Mouse (Mus musculus) adipocyte (in vitro differentiated cells): ENCODE measurements around the gene Gnb2.

Source experiments
- DNase-seq: peaks from one replicate; pipeline ENCODE4 v3.0.0-alpha.2; 2016; ENCODE audit warnings: low spot score

Gene Gnb2

DNA sequence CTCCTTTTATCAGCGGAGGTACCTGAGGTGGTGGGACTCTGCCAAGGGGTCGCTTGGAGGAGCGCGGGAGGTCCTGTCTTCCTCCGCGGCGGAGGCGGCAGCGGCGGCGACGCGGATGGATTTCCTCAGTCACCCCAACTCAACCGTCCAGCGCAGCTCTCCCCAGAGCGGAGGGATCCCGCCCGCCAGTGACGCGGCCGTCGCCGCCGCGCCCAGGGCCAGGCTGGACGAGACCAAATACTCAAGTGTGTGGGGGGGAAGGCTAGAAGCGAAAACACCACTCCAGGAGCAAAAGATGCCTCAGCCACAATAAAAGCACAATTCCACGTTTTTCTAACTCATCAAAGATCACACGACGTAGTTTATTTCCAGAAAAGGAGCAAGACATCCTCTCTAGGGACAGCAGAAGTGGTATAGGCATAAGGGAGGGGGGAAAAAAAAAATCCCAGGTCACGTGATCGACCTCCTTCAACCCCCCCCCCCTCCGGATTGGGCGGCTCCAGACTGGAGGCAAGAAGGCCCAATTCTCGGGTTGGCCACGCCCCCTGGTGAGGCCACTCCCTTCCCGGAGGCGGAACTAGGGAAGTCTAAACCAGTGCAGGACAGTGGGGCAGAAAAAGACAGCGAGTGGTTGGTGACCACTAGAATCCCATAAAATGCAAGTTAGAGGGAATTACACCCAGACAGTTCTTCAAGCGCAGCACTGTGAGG is at the start of gene Gnb2, which contains the start of gene Epo:
TSS of gene Gnb2 (minus strand) at position 394 of the 711 bp plus-strand sequence.
TSS of gene Epo (minus strand) at position 126 of the 711 bp plus-strand sequence.
- DNase-seq, result peak; percentile 99

DNA sequence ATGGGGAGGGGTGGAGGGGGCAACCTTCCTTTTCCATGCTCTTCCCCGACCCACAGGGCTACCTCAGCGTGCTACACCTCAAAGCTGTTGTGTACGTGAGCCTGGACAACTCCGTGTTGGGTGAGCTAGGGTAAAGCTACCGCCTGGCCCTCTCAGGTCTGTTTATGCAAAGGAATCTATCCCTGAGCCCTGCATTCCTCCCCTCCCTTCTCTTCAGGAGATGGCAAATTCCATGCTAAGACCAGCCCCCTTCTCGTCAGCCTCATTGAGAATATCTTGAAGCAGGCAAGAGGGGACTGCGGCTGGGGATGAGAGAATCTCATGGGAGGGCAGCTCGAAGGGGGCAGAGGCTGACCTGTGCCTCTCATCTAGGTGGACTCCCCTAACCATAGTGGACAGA is 49.4 kb upstream of the Gnb2 start:
- no peak for DNase-seq

DNA sequence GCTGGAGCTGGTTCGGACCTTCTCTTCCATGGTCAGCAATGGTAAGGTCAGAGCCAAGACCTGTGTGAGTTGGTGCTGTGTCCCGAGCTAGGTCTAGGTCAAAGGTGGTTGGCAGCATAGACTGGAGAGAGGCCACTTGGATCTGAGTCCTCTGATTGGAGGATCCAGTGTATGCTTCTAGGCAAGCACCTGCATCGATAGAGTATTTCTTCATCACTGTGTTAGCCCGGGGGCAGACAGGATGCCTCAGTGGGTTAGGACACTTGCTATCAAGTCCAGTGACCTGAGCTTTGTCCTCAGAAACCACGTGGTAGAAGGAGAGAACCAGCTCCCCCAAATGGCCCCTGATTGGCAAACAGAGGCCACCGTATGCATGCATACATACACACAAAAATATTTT is 46.9 kb upstream of the Gnb2 start:
- DNase-seq, result peak; percentile 40

DNA sequence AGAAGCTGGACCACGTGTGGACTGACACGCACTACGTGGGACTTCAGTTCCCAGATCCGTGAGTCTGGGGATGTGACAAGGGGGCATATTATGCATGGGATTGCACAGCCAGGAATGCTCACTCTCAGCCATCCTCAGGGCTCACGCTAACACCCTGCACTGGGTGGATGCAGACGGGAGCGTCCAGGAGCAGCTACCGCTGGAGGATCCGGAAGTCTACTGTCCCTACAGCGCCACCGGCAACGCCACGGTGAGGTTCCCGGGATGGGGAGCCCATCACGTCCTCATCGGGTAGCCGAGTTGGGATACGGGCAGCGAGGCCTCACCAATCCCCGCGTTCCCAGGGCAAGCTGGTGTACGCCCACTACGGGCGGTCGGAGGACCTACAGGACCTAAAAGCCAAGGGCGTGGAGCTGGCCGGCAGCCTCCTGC is 41.2 kb upstream of the Gnb2 start:
- DNase-seq, result no peak

DNA sequence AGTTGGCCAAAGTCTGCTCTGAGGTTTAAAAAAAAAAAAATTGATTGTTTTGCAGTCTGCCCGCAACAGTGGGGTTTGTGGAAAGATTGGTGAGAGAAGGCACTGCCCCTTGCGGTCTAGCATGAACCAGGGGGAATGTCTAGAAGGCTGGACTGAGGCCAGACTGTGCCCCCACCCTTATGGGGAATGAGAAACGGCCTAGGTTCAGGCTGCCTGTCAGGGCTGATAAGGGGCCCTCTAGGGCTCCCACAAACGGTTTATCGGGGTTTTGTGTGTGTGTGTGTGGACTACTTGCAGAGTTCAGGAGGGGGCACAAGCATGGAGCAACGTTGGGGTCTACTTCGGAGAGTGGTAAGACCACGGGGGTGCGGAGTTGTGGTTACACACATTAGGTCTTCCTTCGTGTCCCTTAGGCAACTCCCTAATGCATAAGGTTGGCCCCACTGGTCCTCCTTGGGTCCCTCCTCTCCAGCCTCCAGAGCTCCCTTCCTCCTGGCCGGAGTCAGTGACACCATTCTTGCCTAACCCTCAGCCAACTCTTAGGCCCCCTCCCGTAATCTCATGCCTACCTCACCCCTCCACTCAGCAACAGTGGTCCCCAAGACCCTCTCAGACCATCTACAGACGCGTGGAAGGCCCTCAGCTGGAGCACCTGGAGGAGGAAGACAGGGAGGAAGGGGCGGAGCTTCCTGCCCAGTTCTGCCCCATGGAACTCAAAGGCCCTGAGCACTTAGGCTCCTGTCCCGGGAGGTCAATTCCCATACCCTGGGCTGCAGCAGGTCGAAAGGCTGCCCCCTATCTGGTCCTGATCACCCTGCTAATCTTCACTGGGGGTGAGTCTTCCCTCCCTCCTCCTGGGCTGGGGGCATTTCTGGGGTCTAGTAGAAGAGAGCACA is 37.6 kb upstream of the Gnb2 start:
- no peak for DNase-seq

DNA sequence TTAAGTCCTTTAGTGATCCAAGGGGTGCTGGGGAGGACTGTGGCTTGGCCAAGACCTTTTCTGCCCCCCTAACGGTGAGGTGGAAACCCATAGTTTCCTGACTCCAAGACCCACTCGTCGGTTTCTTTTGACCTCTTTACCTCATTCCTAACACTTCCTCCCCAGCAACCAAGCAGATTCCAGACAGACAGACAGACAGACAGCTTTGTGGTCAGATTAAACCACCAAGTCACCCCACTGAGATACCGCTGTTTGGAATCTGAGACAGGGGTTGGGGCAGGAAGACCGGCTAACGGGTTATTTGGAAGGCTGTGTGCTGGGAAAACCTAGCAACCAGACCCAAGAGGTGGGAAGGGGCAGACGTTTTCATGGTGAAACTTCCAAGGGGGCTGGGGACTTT is 36.9 kb upstream of the Gnb2 start:
- no peak for DNase-seq

DNA sequence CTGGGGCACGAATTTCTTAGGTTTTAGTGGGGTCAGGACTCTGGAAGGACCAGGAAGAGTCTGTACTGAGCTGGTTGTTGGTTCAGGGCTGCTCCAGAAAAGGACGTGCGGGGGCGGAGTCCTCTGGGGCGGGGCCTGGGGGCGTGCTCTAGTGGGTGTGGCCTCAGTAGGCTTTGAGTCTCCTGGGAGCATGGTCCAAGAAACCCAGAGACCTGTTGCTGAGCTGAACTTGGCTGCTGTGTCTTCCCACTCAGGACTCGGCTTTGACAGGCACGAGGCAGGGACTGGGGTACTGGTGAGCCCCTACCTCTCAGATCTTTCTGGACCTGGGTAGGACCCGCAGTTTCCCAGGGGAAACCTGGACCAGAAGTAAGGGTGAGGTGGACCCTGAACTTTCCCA is 36.4 kb upstream of the Gnb2 start, which contains the start of gene Tfr2:
TSS of gene Tfr2 (plus strand) at position 176 of the 400 bp plus-strand sequence.
- peak; percentile 42 for DNase-seq

DNA sequence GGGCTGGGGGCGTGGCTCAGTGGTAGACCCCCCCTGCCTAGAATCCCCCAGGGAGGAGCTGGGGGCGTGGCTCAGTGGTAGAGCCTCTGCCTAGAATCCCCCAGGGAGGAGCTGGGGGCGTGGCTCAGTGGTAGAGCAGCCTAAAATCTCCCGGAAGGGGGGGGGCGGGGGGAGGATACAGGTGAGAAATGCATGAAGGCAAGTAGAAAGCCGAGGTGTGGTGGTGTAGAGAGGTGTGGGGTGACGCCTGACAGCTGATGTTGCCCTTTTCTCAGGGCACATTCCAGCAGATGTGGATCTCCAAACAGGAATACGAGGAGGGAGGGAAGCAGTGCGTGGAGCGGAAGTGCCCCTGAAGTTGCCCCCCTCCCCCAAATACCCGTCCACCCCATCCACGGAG is 35.7 kb upstream of the Gnb2 start:
- DNase-seq, result no peak

DNA sequence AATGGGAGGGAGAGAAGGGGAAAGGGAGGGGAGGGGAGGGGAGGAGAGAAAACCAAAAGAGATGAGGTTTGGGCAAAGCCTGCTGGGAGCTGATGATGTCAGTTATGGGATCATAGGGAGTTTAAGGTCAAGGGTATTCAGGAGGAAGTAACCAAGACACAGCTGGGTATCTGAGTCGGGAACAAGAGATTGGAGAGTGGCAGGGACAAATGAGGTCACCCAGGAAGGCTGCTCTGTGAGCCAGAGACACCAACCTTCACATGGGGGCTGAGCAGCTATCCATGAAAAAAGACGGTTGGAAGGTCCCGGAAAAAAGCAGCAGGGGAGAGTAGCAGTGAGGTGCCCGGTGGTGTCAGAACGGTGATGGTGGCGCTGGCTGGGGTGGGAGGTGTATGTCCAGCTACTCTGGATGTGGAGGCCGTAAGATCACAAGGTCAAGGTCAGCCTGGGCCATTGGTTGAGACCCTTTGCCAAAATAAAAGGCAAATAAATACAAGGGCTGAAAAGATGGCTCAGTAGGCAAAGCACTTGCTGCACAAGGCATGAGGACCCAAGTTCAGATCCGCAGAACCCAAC is 35.0 kb upstream of the Gnb2 start:
- no peak for DNase-seq

DNA sequence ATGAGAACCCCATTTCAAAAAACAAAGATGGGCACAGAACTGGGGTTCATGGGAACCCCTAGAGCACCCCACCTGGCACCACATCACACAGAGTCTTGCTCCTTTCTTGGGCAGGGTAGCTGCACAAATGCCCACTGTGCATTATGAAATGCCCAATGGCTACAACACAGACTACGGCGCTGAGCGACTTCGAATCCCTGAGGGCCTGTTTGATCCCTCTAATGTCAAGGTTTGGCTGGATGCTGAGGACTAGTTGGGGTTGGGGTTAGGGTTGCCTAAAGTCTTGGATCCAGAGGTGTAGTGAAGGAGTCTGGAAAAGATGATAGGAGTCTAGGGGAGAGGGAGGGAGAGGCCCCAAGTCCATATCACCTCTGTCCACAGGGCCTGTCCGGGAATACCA is 33.1 kb upstream of the Gnb2 start:
- no peak for DNase-seq

DNA sequence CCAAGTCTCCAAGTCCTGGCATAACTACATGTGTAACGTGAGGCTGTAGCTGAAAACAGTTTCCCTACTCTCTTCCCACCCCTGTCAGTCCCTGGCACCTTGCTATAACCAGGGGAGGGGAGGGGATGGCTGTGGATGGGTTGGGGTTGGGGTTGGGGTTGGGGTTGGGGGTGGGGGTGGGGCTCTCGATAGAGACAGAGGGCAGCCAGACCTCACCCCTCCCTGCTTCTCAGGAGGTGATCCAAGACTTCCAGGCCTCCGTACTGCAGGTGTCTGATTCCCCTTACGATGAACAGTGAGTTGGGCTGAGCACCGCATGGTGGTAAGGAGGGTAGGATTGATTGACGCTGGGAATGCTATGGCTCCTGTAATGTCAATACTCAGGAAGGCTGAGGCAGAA is 32.4 kb upstream of the Gnb2 start:
- DNase-seq, result no peak

DNA sequence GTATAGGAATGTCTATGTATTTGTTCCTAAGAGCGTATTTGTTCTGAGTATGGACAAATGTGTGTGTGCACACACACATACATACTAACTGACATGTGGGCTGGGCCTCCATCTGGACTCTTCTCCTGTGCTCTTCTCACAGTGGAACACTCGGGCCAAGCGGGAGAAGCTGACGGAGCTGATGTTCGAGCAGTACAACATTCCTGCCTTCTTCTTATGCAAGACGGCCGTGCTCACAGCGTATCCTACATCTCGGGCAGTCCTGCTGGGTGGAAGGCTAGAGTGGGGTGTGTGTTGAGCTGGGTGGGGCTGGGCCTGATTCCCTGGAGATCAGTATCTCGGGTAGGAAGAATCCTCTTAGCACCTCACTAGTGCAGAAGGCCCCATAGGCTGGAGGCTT is 29.7 kb upstream of the Gnb2 start:
- DNase-seq, result no peak

DNA sequence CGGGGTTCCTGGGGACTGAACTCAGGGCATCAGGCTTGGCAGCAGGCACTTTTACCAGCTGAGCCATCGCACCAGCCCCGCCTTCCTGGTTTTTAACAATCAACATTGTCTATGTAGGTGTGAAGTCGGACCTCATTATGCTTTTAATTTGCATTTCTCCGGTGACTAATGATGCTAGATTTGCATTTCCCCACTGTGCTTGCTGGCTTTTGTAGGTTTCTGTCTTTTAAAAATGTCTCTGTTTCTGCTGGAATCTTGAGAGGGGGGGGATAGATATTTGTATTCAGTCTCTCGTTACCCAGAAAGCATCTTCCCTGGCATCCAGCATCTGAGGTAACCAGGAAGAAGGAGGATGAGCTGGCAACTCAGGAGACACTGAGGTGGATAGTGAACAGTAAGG is 28.2 kb upstream of the Gnb2 start:
- no peak for DNase-seq

DNA sequence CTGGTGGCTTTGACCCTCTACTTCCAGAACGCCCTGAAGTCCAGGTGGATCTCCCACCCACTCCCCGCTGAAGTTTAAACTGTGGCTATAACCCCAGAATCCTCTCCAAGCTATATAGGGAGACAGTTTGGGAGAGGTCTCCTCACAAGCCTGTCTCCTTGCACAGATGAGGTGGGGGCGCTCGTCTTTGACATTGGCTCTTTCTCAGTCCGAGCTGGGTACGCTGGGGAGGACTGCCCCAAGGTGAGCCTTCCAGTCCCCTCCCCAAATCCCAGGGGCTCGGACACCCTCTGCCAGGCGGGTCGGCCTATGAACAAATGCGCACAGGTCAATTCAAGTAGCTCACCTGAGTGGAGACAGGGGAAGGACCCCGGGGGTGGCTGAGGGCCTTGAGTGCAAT is 20.6 kb upstream of the Gnb2 start:
- no peak for DNase-seq

DNA sequence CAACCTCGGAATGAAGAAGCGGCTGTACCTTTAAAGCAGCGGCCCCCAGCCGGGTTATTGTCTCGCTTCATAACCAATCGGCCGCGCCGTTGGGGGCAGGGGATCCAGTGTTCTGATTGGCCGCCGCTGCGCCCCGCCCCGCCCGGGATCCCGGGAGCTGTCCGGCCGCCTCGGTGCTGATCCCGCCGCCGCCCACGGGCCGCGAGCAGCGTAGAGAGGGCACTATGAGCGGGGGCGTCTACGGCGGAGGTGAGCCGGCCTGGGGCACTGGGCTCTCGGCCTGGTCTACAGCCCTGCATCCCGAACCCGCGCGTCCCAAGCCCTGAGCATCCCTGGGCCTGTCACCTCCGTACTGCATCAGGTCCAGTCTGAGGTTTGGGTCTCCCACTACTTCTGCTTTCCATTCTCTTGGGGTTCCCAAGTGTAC is 20.1 kb upstream of the Gnb2 start, which contains the start of gene Actl6b:
TSS of gene Actl6b (plus strand) at position 107 of the 427 bp plus-strand sequence.
- DNase-seq, result no peak

DNA sequence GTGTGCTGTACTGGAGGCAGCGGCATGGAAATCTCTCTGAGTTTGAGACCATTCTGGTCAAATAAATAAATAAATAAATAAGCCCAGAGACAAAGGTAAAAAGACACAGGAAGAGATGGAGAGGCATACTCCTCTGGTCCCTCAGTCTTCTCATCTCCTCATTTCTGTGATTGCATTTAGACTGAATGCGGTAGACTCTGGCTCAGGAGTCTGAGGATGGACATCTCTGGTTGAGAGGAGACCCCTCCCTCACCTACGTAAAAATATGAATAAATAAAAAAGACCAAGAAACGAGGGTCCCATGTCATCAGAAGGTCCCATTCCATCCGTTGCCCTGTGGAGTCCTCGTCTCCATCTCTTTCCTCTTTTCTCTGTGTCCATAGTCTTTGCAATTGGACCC is 19.7 kb upstream of the Gnb2 start:
- no peak for DNase-seq

DNA sequence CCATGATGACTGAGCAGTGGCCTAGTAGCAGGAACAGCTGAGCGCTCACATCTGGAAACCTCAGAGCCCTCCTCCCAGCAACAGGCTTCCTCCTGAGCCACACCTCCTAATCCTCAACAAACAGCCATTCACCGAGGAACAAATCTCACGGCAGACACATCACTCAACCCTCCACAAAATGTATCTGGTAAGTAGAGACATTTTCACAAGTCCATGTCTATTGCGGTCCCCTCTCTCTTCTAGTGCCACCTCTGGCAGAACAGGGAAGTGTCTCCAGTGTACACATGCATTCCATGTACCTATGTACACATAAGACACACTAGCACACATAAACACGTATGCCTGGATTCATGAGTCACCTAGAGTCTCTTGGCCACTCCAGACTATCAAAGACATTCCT is 17.8 kb upstream of the Gnb2 start:
- no peak for DNase-seq

DNA sequence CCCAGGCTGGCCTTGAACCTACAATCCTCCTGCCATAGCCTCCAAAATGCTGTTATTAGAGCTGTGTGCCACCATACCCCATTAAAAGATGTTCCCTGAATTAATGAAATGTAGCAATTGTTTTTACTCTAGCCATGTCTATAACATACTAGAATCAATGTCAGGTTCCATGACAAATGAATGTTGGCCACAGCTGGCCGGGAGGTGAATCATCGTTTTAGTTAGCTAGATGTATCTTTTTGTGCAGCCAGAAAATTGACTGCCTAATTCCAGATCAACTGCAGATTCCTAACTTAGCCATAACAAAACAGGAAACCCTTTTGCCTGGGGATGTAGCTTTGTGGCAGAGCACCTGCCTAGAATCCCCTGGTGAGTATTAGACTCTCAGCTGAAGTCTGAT is 16.5 kb upstream of the Gnb2 start:
- DNase-seq, result no peak

DNA sequence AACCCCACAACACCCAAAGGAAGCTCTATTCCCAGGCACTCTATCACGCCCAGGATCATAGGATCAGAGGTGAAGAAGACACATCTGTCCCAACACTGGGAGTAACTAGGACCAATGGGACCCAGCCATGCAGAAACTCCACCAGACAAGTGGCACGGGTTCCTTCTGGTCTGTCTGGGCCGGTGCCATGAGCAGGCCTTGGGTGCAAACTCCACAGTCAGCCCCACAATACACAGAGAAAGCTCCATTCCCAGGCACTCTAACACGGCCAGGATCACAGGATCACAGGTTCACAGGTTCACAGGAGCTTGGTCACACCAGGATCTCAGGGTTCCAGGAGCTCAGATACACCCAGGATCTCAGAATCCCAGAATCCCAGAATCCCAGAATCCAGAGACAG is 12.3 kb upstream of the Gnb2 start:
- no peak for DNase-seq

DNA sequence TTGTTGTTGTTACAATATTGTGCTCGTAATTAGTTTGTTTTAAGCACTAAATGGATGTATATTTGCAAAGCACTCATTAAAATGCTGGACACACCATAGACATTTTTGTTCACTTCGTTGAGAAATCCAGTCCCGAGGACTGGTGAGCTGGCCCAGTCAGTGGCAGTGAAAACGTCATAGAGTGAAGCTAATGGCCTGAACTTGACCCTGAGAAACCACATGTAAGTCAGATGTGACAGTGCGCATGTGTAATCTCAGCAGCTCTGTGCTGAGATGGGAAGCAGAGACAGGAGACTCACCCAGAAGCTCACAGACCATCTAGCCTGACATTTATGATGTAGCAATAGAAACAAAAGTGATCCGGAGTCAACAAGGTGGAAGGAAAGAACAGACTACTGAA is 11.6 kb upstream of the Gnb2 start:
- peak; percentile 36 for DNase-seq

DNA sequence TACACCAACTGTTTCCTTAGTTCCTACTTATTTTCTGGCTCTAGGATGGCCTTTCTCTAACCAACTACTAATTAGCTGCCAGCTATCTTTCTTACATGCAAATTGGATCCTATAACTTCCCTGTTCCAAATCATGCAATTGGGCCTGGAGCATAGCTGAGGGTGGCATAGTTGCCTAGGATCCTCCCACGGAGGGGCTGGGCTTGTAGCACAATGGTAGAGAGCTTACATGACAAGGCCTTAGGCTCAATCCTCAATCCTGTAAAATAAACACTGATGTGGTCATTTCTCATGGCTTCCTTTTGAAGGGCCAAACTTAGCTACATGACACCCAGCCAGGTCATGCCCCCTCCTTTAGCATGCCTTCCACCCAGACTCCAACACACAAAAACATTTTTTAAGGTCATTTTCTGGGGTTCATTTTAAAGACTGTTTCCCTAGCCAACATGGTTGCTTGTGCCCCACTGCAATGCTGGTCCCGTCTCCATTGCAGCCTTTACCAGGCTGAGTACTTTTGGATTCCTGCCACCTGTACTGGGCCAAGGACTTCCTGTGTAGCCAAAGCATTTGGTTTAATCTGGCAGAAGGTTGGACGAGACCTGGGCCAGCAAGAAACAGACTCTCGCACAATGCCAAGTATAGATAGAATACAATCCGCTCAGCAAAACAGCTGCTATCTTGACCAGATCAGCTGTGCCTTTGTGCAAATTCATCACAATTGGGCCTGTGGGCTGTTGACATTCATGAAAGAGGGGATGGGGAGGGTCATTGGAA is 8.6 kb upstream of the Gnb2 start:
- peak; percentile 70 for DNase-seq

DNA sequence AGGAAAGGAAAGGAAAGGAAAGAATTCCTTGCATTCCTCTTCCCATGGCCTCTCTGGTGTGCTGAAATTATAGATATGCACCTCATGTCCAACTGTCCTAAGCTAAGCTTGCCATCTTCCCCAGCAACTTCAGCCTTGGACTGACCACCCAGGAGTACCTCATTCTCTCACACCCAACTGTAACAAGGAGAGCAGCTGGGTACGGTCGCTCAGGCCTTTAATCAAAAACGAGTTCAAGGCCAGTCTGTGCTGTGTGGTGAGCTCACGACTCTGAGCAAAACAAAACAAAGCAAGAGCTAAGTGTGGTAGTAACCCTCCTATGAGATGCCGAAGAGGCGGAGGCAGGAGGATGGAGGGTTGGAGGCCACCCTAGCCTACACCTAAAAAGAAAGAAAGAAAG is 7.7 kb upstream of the Gnb2 start:
- no peak for DNase-seq
